Mouse (Mus musculus) MEL (cell line): ENCODE results near the gene Nup205. TPM values are rescaled to one million over a fixed set of nuclear protein-coding genes. Genes with fewer than 3 reads are reported as not detected.
A peak's percentile ranks its signal among the peaks of the same experiment; 100 is the strongest.
"Not testable (repeated sequence)": the region's sequence is repeated elsewhere in the genome, so short reads cannot be mapped to it uniquely, and the experiment has no call there.

Experiments
- DNase-seq: peaks from one replicate; pipeline ENCODE4 v3.0.0; 2011; ENCODE audit warnings: low read depth, low spot score
- H3K27ac ChIP-seq: 2 replicates; pipeline ENCODE4 v1.5.1; 2012; ENCODE audit warnings: low read depth, mild to moderate bottlenecking, control low read depth, low read length, moderate library complexity; ENCODE audit not compliant: control insufficient read depth
- H3K27me3 ChIP-seq, 2 experiments: fragments of 150-350 bp in 1 of 2; sonication (generic) in 1 of 2; 2 replicates each; pipeline ENCODE4 v1.6.1; 2012; ENCODE audit warnings: low read length in 2 of 2, mild to moderate bottlenecking in 2 of 2, improper control_type of control experiment in 1 of 2, moderate library complexity in 1 of 2; ENCODE audit not compliant: insufficient read depth in 2 of 2, control insufficient read depth in 1 of 2
- H3K36me3 ChIP-seq, 2 experiments: 2 replicates each; pipeline ENCODE4 v1.6.1; 2012 to 2014; ENCODE audit warnings: low read length in 2 of 2, improper control_type of control experiment in 1 of 2, inconsistent platforms in 1 of 2, mild to moderate bottlenecking in 1 of 2; ENCODE audit not compliant: insufficient read depth in 2 of 2, control insufficient read depth in 1 of 2
- H3K4me1 ChIP-seq, 2 experiments: fragments of 150-350 bp in 1 of 2; sonication (generic) in 1 of 2; 2 replicates each; pipeline ENCODE4 v1.6.1; 2012; ENCODE audit warnings: low read length in 2 of 2, improper control_type of control experiment in 1 of 2, mild to moderate bottlenecking in 1 of 2; ENCODE audit not compliant: insufficient read depth in 2 of 2, control insufficient read depth in 1 of 2
- H3K4me3 ChIP-seq, 2 experiments: fragments of 150-350 bp in 1 of 2; sonication (generic) in 1 of 2; 2 replicates each; pipeline ENCODE4 v1.5.1; 2012; ENCODE audit warnings: low read depth in 2 of 2, low read length in 2 of 2, mild to moderate bottlenecking in 2 of 2, moderate library complexity in 2 of 2, control low read depth in 1 of 2, improper control_type of control experiment in 1 of 2; ENCODE audit not compliant: control insufficient read depth in 1 of 2, insufficient read depth in 1 of 2
- H3K79me2 ChIP-seq: 2 replicates; pipeline ENCODE4 v1.6.1; 2012; ENCODE audit warnings: mild to moderate bottlenecking, low read length, moderate library complexity; ENCODE audit not compliant: control insufficient read depth, poor library complexity, insufficient read depth
- H3K9ac ChIP-seq: 2 replicates; pipeline ENCODE4 v1.6.1; 2012; ENCODE audit warnings: low read depth, mild to moderate bottlenecking, control low read depth, low read length, moderate library complexity; ENCODE audit not compliant: control insufficient read depth, poor library complexity, severe bottlenecking
- H3K9me3 ChIP-seq: fragments of 150-350 bp; sonication (generic); replicated peaks from 2 replicates; pipeline ENCODE4 v1.6.1; 2012; ENCODE audit warnings: mild to moderate bottlenecking, low read length, improper control_type of control experiment, moderate library complexity; ENCODE audit not compliant: insufficient read depth
- BHLHE40 ChIP-seq: IDR thresholded peaks from 2 replicates; pipeline ENCODE4 v1.6.1; 2012; ENCODE audit warnings: low read depth, mild to moderate bottlenecking, inconsistent platforms, low read length, improper control_type of control experiment, borderline replicate concordance
- CTCF ChIP-seq, 3 experiments: IDR thresholded peaks in 2 of 3; conservative IDR thresholded peaks in 1 of 3; 2 replicates each; pipeline ENCODE4 v1.5.1; 2011 to 2012; ENCODE audit warnings: low read length in 3 of 3, low read depth in 2 of 3, mild to moderate bottlenecking in 2 of 3, improper control_type of control experiment in 1 of 3, inconsistent platforms in 1 of 3, mixed read lengths in 1 of 3, moderate library complexity in 1 of 3; ENCODE audit not compliant: control insufficient read depth in 1 of 3, insufficient read depth in 1 of 3, poor library complexity in 1 of 3, severe bottlenecking in 1 of 3
- GATA1 ChIP-seq: IDR thresholded peaks from 2 replicates; pipeline ENCODE4 v1.6.1; 2011; ENCODE audit warnings: low read depth, low read length, improper control_type of control experiment
- JUND ChIP-seq: IDR thresholded peaks from 2 replicates; pipeline ENCODE4 v1.6.1; 2011; ENCODE audit warnings: low read depth, mild to moderate bottlenecking, improper control_type of control experiment, low read length
- KAT2A ChIP-seq: conservative IDR thresholded peaks from 2 replicates; pipeline ENCODE4 v1.6.1; 2012; ENCODE audit warnings: low read depth, low read length, improper control_type of control experiment, inconsistent platforms
- MAX ChIP-seq: IDR thresholded peaks from 2 replicates; pipeline ENCODE4 v1.6.1; 2011; ENCODE audit warnings: low read length, improper control_type of control experiment
- MXI1 ChIP-seq: IDR thresholded peaks from 2 replicates; pipeline ENCODE4 v1.6.1; 2011; ENCODE audit warnings: mild to moderate bottlenecking, low read depth, low read length, improper control_type of control experiment
- MYC ChIP-seq: IDR thresholded peaks from 2 replicates; pipeline ENCODE4 v1.6.1; 2011; ENCODE audit warnings: low read depth, mild to moderate bottlenecking, low read length, improper control_type of control experiment, moderate library complexity
- NELFE ChIP-seq: IDR thresholded peaks from 2 replicates; pipeline ENCODE4 v1.6.1; 2011; ENCODE audit warnings: low read depth, low read length, improper control_type of control experiment
- POLR2A ChIP-seq, 2 experiments: IDR thresholded peaks; 2 replicates each; pipeline ENCODE4 v1.6.1; 2011 to 2012; ENCODE audit warnings: low read length in 2 of 2, mild to moderate bottlenecking in 2 of 2, control low read depth in 1 of 2, improper control_type of control experiment in 1 of 2, low read depth in 1 of 2, moderate library complexity in 1 of 2; ENCODE audit not compliant: control insufficient read depth in 1 of 2, insufficient read depth in 1 of 2, poor library complexity in 1 of 2
- RCOR1 ChIP-seq: IDR thresholded peaks from 2 replicates; pipeline ENCODE4 v1.6.1; 2012; ENCODE audit warnings: low read depth, mild to moderate bottlenecking, inconsistent platforms, low read length, improper control_type of control experiment
- SIN3A ChIP-seq: IDR thresholded peaks from 2 replicates; pipeline ENCODE4 v1.6.1; 2012; ENCODE audit warnings: low read length, improper control_type of control experiment, inconsistent platforms
- SMC3 ChIP-seq: IDR thresholded peaks from 2 replicates; pipeline ENCODE4 v1.6.1; 2011; ENCODE audit warnings: low read depth, low read length, improper control_type of control experiment
- TBP ChIP-seq: IDR thresholded peaks from 2 replicates; pipeline ENCODE4 v1.8.0; 2011; ENCODE audit warnings: low read depth, low read length, improper control_type of control experiment
- TCF12 ChIP-seq: IDR thresholded peaks from 2 replicates; pipeline ENCODE4 v1.6.1; 2014; ENCODE audit warnings: low read depth, mild to moderate bottlenecking, inconsistent platforms, low read length, improper control_type of control experiment, moderate library complexity
- USF1 ChIP-seq: IDR thresholded peaks from 2 replicates; pipeline ENCODE4 v1.6.1; 2014; ENCODE audit warnings: low read depth, mild to moderate bottlenecking, inconsistent platforms, low read length, improper control_type of control experiment, moderate library complexity
- ZMIZ1 ChIP-seq: IDR thresholded peaks from 2 replicates; pipeline ENCODE4 v1.6.1; 2012; ENCODE audit warnings: low read depth, mild to moderate bottlenecking, inconsistent platforms, low read length, improper control_type of control experiment, moderate library complexity
- polyA plus RNA-seq, 2 experiments: library from polyadenylated mRNA; stranded (reverse) in 1 of 2; unstranded in 1 of 2; fragments of >175 nt in 1 of 2; fragments of >200 nt in 1 of 2; gene quantifications; 2 replicates each; pipeline versions ENCODE4 v1.2.1 to v1.2.4; 2012; ENCODE audit warnings: low replicate concordance in 2 of 2, low read depth in 1 of 2; ENCODE audit not compliant: insufficient read length in 2 of 2, insufficient read depth in 1 of 2, missing spikeins in 1 of 2
- total RNA-seq: library from RNA; depleted of rRNA; stranded (reverse); fragments of 300-350 nt; gene quantifications from 2 replicates; pipeline ENCODE4 v1.2.3, GENCODE M21; 2012

Nup205 gene
- total and polyA plus RNA-seq, 3 experiments, result 32.1 to 89.3 (median 82.9) TPM

- H3K27me3 ChIP-seq, result no peaks in the 10 kb centered on the region
- peaks cover 0 to 3% of the 10 kb centered on the region in 2 experiments; a peak in 2 of 4 replicates for H3K4me1 ChIP-seq
- peak; percentile 66 for DNase-seq
- TF ChIP-seq RCOR1, result no peak
- no peak for TF ChIP-seq JUND
- TF ChIP-seq BHLHE40, result peak; percentile 87
- TF ChIP-seq SMC3, result no peak
- peak; percentile 73 for TF ChIP-seq MXI1
- peak in 1 of 2 experiments; percentile 67; a peak in 3 of 4 replicates for TF ChIP-seq POLR2A (IDR thresholded peaks at IDR 0.05; ENCODE audit: control insufficient read depth in 1 of 2, insufficient read depth in 1 of 2, low read depth in 1 of 2, low read length in 2 of 2, poor library complexity in 1 of 2)
- peak; percentile 80 for TF ChIP-seq MAX
- TF ChIP-seq GATA1, result no peak
- no peak for TF ChIP-seq TCF12
- peak; percentile 71; the same call in 1 of the 2 replicates for TF ChIP-seq MYC
- TF ChIP-seq SIN3A, result peak; percentile 16; the same call in 1 of the 2 replicates
- TF ChIP-seq USF1, result 0 out of 2 replicates have a peak, but pooled peaks have one; percentile 28
- TF ChIP-seq CTCF (IDR thresholded peaks at IDR 0.05 in 2 of 3, conservative IDR thresholded peaks at IDR 0.05 in 1 of 3; ENCODE audit: control insufficient read depth in 1 of 3, insufficient read depth in 1 of 3, low read depth in 2 of 3, low read length in 3 of 3, poor library complexity in 1 of 3, severe bottlenecking in 1 of 3), result peak in 1 of 3 experiments; percentile 24; a peak in 1 of 6 replicates
- TF ChIP-seq NELFE, result peak; percentile 76; the same call in 1 of the 2 replicates
- TF ChIP-seq ZMIZ1, result no peak
- no peak for TF ChIP-seq KAT2A
- H3K4me3 ChIP-seq, result peak overlapping the region; percentile 67 to 89
- H3K27ac ChIP-seq, result peak overlapping the region; percentile 51
- no peaks in the 10 kb centered on the region for H3K9me3 ChIP-seq
- peaks cover 47% of the 10 kb centered on the region for H3K79me2 ChIP-seq
- peak overlapping the region; percentile 96 for H3K9ac ChIP-seq
- peaks cover 2 to 15% of the 10 kb centered on the region in 2 experiments; a peak in 3 of 4 replicates for H3K36me3 ChIP-seq
Measured at GRCm38 (mm10) chr6:35177650-35178272, 540 bp downstream of the Nup205 start.

DNA sequence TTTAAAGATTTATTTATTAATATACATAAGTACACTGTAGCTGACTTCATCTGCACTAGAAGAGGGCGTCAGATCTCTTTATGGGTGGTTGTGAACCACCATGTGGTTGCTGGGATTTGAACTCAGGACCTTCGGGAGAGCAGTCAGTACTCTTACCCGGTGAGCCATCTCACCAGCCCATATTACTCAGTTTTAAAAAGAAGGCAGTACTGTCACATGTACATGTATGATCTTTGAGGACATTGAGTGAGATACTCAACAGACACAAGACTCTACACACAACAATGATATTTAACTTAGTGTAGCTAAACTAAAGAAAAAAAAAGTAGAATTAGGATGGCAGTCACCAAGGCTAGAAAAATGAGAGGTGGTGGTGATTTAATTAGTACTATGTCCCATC lies 2.1 kb downstream of the Nup205 start:
- Histone ChIP-seq H3K79me2 (peaks cover 57% of the 10 kb centered on the region), H3K36me3 (peaks cover 2 to 15% of the 10 kb centered on the region in 2 experiments)
- not testable (repeated sequence) for H3K4me1 ChIP-seq, H3K9ac ChIP-seq, H3K27ac ChIP-seq, H3K4me3 ChIP-seq, H3K27me3 ChIP-seq, H3K9me3 ChIP-seq, DNase-seq
- TF ChIP-seq TBP (peak; percentile 92), MYC (0 out of 2 replicates have a peak, but pooled peaks have one; percentile 28)
